Mouse (Mus musculus) left cerebral cortex, adult 2 months (tissue): ENCODE results near the gene Trim46. TPM values are rescaled to one million over a fixed set of nuclear protein-coding genes. Genes with fewer than 3 reads are reported as not detected.

ENCODE experiments used
- DNase-seq, 2 experiments: peaks; one replicate each; pipeline ENCODE4 v3.0.0; 2021 to 2022; ENCODE audit warnings: low spot score in 2 of 2, mixed read lengths in 1 of 2; ENCODE audit errors: extremely low spot score in 1 of 2
- H3K27ac ChIP-seq: fragments of 200-600 bp; 2 replicates; pipeline ENCODE4 v1.8.1; 2022
- H3K4me3 ChIP-seq: fragments of 200-600 bp; 2 replicates; pipeline ENCODE4 v1.8.1; 2022
- CTCF ChIP-seq: fragments of 200-600 bp; IDR thresholded peaks from 2 replicates; pipeline ENCODE4 v1.8.1; 2022; ENCODE audit warnings: antibody characterized with exemption, mild to moderate bottlenecking, moderate library complexity
- intact Hi-C: fragments of 180-260 bp; cut with DNase I; formaldehyde crosslinking; loops from one replicate; pipeline ENCODE4 v1.15.1; 2025
- microRNA-seq, 2 experiments: library from miRNA; unstranded; fragments of <30 nt; microRNA quantifications; one replicate each; pipeline ENCODE4 v1.2.0; 2021
- total RNA-seq, 2 experiments: library from RNA; stranded (reverse); gene quantifications; 2 replicates each; pipeline ENCODE4 v1.2.3; 2021

The Trim46 gene
- total RNA-seq, 2 experiments from 2014 or later = 82.8 to 85.1 TPM

- no peak for TF ChIP-seq CTCF
- DNase-seq = no peak
- intact Hi-C loops = no loop called here
- Histone ChIP-seq H3K4me3 (peak overlapping the region; percentile 69), H3K27ac (peak overlapping the region; percentile 83)
These were observed 43.0 kb downstream of the Trim46 start for GRCm38 (mm10) chr3:89203142-89203514.

DNA sequence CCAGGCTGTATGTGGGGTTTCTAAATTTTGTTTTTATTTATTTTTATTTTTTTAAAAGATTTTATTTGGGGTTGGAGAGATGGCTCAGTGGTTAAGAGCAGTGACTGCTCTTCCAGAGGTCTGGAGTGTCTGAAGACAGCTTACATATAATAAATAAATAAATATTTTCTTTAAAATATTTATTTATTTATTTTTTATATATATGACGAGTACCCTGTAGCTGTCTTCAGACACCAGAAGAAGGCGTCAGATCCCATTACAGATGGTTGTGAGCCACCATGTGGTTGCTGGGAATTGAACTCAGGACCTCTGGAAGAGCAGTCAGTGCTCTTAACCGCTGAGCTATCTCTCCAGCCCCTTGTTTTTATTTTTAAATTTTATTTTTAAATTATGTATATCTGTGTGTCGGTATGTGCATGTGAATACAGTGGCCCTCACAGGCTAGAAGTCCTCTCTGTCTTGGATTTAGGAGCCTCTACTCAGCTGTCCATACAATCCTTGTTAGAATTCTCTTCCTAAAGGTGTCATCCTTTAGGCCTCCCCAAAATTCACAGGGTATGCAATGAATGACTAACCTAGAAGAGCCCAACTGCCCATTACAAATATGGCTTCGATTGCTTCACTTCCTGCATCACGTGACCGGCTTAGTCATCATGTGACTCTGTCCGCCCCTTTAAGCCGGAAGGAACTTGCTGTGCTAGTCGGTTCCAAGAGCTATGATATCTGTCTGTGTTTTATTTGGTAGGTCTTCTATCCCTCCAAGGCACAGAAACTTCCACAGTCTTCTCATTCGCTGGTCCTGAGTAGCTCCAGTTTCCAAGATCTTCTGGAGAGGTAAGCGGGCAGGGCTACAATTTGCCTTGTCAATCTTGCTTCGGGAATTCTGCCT, 43.6 kb downstream of the Trim46 start, which contains the start of gene Gba:
Gene Gba (plus strand): TSS at position 676 of the 889 bp plus-strand sequence.
- intact Hi-C loops = loop anchor here (1.0 kb wide), 1 partner anchor 11 kb away; no protein-coding TSS in a partner anchor
- peak; percentile 84 to 85 for DNase-seq
- Histone ChIP-seq H3K4me3 (peak within 1 kb of the TSS; percentile 69), H3K27ac (peak within 1 kb of the TSS; percentile 83)
- no peak for TF ChIP-seq CTCF

DNA sequence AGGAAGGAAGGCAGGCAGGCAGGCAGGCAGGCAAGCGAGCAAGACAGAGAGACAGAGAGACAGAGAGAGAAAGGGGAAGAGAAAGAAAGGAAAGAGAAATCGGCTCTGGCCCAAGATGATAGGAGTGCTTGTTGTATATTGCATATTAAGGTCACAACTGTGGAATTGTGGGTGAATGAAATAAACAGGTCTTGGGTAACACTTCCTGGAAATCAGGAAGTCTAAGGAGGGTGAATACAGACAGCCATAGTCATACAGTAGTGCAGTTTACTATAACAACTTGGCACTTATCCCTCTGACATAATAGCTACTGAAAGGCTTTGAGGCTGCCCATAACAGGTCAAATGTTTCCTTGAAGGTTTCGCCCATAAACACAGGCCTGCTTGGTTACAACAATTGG, 46.3 kb downstream of the Trim46 start:
- no peak for DNase-seq
- Histone ChIP-seq H3K4me3 (no peak overlapping the region), H3K27ac (no peak overlapping the region)
- intact Hi-C loops = no loop called here
- TF ChIP-seq CTCF = no peak

GRCm38 (mm10) chr3:89195979-89196877, 49.9 kb downstream of the Trim46 start:
- peak overlapping the region; percentile 51 for H3K4me3 ChIP-seq
- DNase-seq = peak; percentile 75 to 84
- peak; percentile 51 for TF ChIP-seq CTCF
- intact Hi-C loops = loop anchor here (1.0 to 2.0 kb wide), 2 partner anchors 19 to 49 kb away; partner anchors contain the start of genes Krtcap2 and Thbs3
- peak overlapping the region; percentile 91 for H3K27ac ChIP-seq

GRCm38 (mm10) chr3:89193853-89194252, 52.3 kb downstream of the Trim46 start:
- peak; percentile 35 for TF ChIP-seq CTCF
- intact Hi-C loops = no loop called here
- H3K4me3 ChIP-seq = no peak overlapping the region
- no peak overlapping the region for H3K27ac ChIP-seq
- DNase-seq = no peak

GRCm38 (mm10) chr3:89193351-89193750, 52.8 kb downstream of the Trim46 start:
- no peak; the same call in 1 of the 2 replicates for TF ChIP-seq CTCF
- intact Hi-C loops = no loop called here

GRCm38 (mm10) chr3:89190436-89190835, 55.7 kb downstream of the Trim46 start:
- no peak for DNase-seq
- Histone ChIP-seq H3K27ac (no peak overlapping the region), H3K4me3 (no peak overlapping the region)
- no peak for TF ChIP-seq CTCF
- intact Hi-C loops = no loop called here

More at GRCm38 (mm10) chr3:89193351-89193750, 52.8 kb downstream of the Trim46 start:
- Histone ChIP-seq H3K27ac (no peak overlapping the region), H3K4me3 (no peak overlapping the region)
- no peak for DNase-seq

DNA sequence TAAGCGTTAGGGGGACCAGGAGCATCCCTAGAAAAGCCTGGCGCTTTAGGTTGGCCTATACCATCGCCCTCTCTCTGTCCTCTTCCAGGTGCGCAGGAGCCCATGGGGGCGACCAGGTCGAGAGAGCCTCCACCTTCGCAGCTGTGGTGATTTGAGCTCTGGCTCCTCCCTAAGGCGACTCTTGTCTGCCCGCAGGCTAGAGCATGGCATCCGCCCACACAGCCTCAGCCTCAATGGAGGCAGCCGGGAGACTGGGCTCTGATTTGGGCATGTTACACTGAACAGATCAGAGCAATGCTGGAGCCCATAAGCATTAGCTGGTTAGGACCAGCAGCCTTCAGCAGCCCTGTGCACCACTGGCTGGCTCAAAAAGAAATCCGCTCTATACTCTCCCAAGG, 57.6 kb downstream of the Trim46 start:
- Histone ChIP-seq H3K4me3 (no peak overlapping the region), H3K27ac (no peak overlapping the region)
- no peak for DNase-seq
- intact Hi-C loops = no loop called here
- TF ChIP-seq CTCF = no peak

DNA sequence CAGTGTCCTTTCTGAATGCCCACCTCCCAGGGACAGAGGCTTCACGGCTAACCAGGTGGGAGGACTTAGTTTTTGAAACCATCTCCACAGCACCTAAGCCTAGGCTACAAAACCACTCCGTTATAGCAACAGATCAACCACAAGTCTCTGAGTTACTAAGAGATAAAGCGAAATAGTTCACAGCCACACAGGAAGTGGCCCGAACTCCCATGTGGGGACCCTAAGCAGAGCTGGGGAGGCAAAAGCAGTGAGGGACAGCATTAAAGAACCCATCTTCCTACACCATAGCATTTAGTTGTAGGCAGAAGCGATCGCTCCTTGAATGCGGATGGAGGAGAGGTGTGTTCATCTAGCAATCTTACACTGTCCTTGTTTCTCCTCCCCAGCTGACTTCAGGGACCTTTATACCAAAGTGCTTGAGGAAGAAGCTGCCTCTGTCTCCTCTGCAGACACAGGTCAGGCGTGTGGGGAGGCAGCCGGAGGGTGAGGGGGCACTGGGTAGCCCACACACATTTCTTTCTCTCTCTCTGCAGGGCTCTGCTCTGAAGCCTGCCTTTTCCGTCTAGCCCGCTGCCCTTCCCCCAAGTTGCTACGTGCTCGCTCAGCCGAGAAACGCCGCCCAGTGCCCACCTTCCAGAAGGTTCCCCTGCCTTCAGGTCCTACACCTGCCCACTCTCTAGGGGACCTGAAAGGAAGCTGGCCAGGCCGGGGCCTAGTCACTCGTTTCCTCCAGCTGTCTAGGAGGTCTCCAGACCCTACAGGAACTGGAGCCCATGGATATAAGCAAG, 58.2 kb downstream of the Trim46 start:
- no peak for TF ChIP-seq CTCF
- H3K4me3 ChIP-seq = no peak overlapping the region
- H3K27ac ChIP-seq = no peak overlapping the region
- intact Hi-C loops = no loop called here
- no peak for DNase-seq

GRCm38 (mm10) chr3:89187197-89187596, 58.9 kb downstream of the Trim46 start:
- no peak for TF ChIP-seq CTCF
- no peak for DNase-seq
- Histone ChIP-seq H3K4me3 (no peak overlapping the region), H3K27ac (no peak overlapping the region)
- intact Hi-C loops = no loop called here

Small RNA genes lying within 50 kb of the gene (microRNA-seq; reads per million reads assigned to microRNA genes)
- gene Mir92b = 5,431 to 9,006 reads per million in 2 experiments

Other genes with a start within 250 kb of the Trim46 start
- 100 to 1,000 TPM; 189 to 199 TPM for gene Rusc1, start 153.0 kb downstream of the Trim46 start, total RNA-seq
- gene Gm43738, start 145.2 kb downstream of the Trim46 start, total RNA-seq = not detected
- gene Fdps, start 144.3 kb downstream of the Trim46 start, total RNA-seq = 10 to 100 TPM; 78.1 to 79.6 TPM
- gene Pklr, start 110.2 kb downstream of the Trim46 start, total RNA-seq = not detected
- gene Hcn3, start 86.1 kb downstream of the Trim46 start, total RNA-seq = 10 to 100 TPM; 14.9 to 20.9 TPM
- gene Clk2, start 81.5 kb downstream of the Trim46 start, total RNA-seq = 10 to 100 TPM; 45.6 to 46.3 TPM
- 10 to 100 TPM; 64.0 to 64.7 TPM for gene Scamp3, start 68.8 kb downstream of the Trim46 start, total RNA-seq
- gene Fam189b, start 63.2 kb downstream of the Trim46 start, total RNA-seq = 10 to 100 TPM; 56.9 to 60.4 TPM
- 10 to 100 TPM; 64.9 to 66.8 TPM for gene Gba, start 43.4 kb downstream of the Trim46 start, total RNA-seq
- gene Thbs3, start 31.1 kb downstream of the Trim46 start, total RNA-seq = 10 to 100 TPM; 21.2 to 21.9 TPM
- 10 to 100 TPM; 96.2 to 99.9 TPM for gene Mtx1, start 19.2 kb downstream of the Trim46 start, total RNA-seq
- gene Muc1, start 17.3 kb downstream of the Trim46 start, total RNA-seq = under 1 TPM; 0.29 to 0.33 TPM
- 10 to 100 TPM; 63.2 to 71.4 TPM for gene Krtcap2, start 343 bp downstream of the Trim46 start, total RNA-seq
- gene Dpm3, start 13.0 kb upstream of the Trim46 start, total RNA-seq = 10 to 100 TPM; 50.9 to 53.1 TPM
- gene Slc50a1, start 24.3 kb upstream of the Trim46 start, total RNA-seq = 10 to 100 TPM; 36.0 to 38.6 TPM
- gene Efna1, start 34.8 kb upstream of the Trim46 start, total RNA-seq = 1 to 10 TPM; 5.5 to 5.9 TPM
- gene Efna3, start 76.7 kb upstream of the Trim46 start, total RNA-seq = 10 to 100 TPM; 49.3 to 55.0 TPM
- gene Efna4, start 91.7 kb upstream of the Trim46 start, total RNA-seq = under 1 TPM in 1 of 2 experiments, not detected in 1; 0.21 TPM
- gene Adam15, start 103.7 kb upstream of the Trim46 start, total RNA-seq = 100 to 1,000 TPM; 106 to 115 TPM
- under 1 TPM; 0.29 to 0.40 TPM for gene Dcst2, start 115.7 kb upstream of the Trim46 start, total RNA-seq
- under 1 TPM in 1 of 2 experiments, not detected in 1; 0.28 TPM for gene Dcst1, start 118.9 kb upstream of the Trim46 start, total RNA-seq
- 10 to 100 TPM; 12.4 to 13.2 TPM for gene Zbtb7b, start 148.5 kb upstream of the Trim46 start, total RNA-seq
- 1 to 10 TPM; 1.1 to 3.5 TPM for gene Lenep, start 156.5 kb upstream of the Trim46 start, total RNA-seq
- gene Flad1, start 165.6 kb upstream of the Trim46 start, total RNA-seq = 10 to 100 TPM; 34.5 to 37.8 TPM
- 1 to 10 TPM; 1.8 to 2.3 TPM for gene Cks1b, start 172.1 kb upstream of the Trim46 start, total RNA-seq
- 10 to 100 TPM; 12.9 to 16.4 TPM for gene Shc1, start 172.1 kb upstream of the Trim46 start, total RNA-seq
- 10 to 100 TPM; 51.0 to 54.5 TPM for gene Pygo2, start 183.9 kb upstream of the Trim46 start, total RNA-seq
- 10 to 100 TPM; 33.8 to 34.8 TPM for gene Pbxip1, start 190.4 kb upstream of the Trim46 start, total RNA-seq
- 10 to 100 TPM; 32.1 to 35.0 TPM for gene Pmvk, start 208.2 kb upstream of the Trim46 start, total RNA-seq